Mouse (Mus musculus): ENCODE data around the gene Pqbp1. TPM values are rescaled to one million over a fixed set of nuclear protein-coding genes. Genes with fewer than 3 reads are reported as not detected.
"Not testable (repeated sequence)": the region's sequence is repeated elsewhere in the genome, so short reads cannot be mapped to it uniquely, and the experiment has no call there.

Gene Pqbp1
- polyA plus RNA-seq, 1 experiment from 2014 or later, result 207 TPM

- Histone ChIP-seq H3K27ac (replicated peaks) (peak within 1 kb of the TSS; percentile 64), H3K9ac (replicated peaks) (peak within 1 kb of the TSS; percentile 59), H3K4me2 (replicated peaks) (peak within 1 kb of the TSS; percentile 53), H3K36me3 (no peaks in the 10 kb centered on the region), H3K27me3 (no peaks in the 10 kb centered on the region), H3K9me3 (no peaks in the 10 kb centered on the region), H3K4me1 (peaks cover 16% of the 10 kb centered on the region; the same call in 1 of the 2 replicates), H3K4me3 (peak within 1 kb of the TSS; percentile 50)
- peak; percentile 89 for ATAC-seq (replicated peaks)
- 20% methylated on average over 40 of the region's 40 CpGs for WGBS
Measured at GRCm38 (mm10) chrX:7919601-7920383, 20.7 kb upstream of the Pqbp1 start, which contains the start of gene Pcsk1n. Gene Pcsk1n, plus strand, starts transcription at chrX:7919822.

GRCm38 (mm10) chrX:7917960-7918359 lies 18.9 kb upstream of the Pqbp1 start:
- ATAC-seq (replicated peaks), result not testable (repeated sequence)
- WGBS, result 75% methylated on average over 6 of the region's 6 CpGs

GRCm38 (mm10) chrX:7915669-7916068 lies 16.6 kb upstream of the Pqbp1 start:
- H3K9ac ChIP-seq (replicated peaks); H3K4me3 ChIP-seq; H3K9me3 ChIP-seq; H3K36me3 ChIP-seq; H3K27me3 ChIP-seq; H3K27ac ChIP-seq (replicated peaks); H3K4me2 ChIP-seq (replicated peaks); H3K4me1 ChIP-seq; ATAC-seq (replicated peaks): not testable (repeated sequence)
- WGBS, result 14% methylated on average over 3 of the region's 3 CpGs

More at GRCm38 (mm10) chrX:7917960-7918359, 18.9 kb upstream of the Pqbp1 start:
- H3K9me3 ChIP-seq; H3K4me2 ChIP-seq (replicated peaks); H3K27me3 ChIP-seq; H3K4me3 ChIP-seq; H3K27ac ChIP-seq (replicated peaks); H3K36me3 ChIP-seq; H3K9ac ChIP-seq (replicated peaks): not testable (repeated sequence)
- peaks cover 14% of the 10 kb centered on the region; the same call in 1 of the 2 replicates for H3K4me1 ChIP-seq

GRCm38 (mm10) chrX:7910473-7910872 lies 11.4 kb upstream of the Pqbp1 start:
- Histone ChIP-seq H3K27ac (replicated peaks) (no peak overlapping the region), H3K4me3 (no peak overlapping the region), H3K27me3 (no peaks in the 10 kb centered on the region), H3K9ac (replicated peaks) (no peak overlapping the region), H3K9me3 (no peaks in the 10 kb centered on the region), H3K36me3 (peaks cover 7% of the 10 kb centered on the region; the same call in 1 of the 2 replicates), H3K4me2 (replicated peaks) (no peak overlapping the region), H3K4me1 (no peaks in the 10 kb centered on the region)
- 42% methylated on average over 6 of the region's 6 CpGs for WGBS
- no peak for ATAC-seq (replicated peaks)

GRCm38 (mm10) chrX:7909242-7909641 lies 10.2 kb upstream of the Pqbp1 start, which contains the start of gene Gm10490:
Gene Gm10490, plus strand, starts transcription at chrX:7909542.
- not testable (repeated sequence) for H3K4me3 ChIP-seq; ATAC-seq (replicated peaks); H3K9me3 ChIP-seq; H3K27me3 ChIP-seq; H3K27ac ChIP-seq (replicated peaks); H3K36me3 ChIP-seq; H3K4me2 ChIP-seq (replicated peaks); H3K9ac ChIP-seq (replicated peaks); H3K4me1 ChIP-seq
- 90% methylated on average over 4 of the region's 4 CpGs for WGBS

GRCm38 (mm10) chrX:7907735-7908134 lies 8.7 kb upstream of the Pqbp1 start, which contains the start of gene Gm10491:
Gene Gm10491, minus strand, starts transcription at chrX:7907835.
- no peaks in the 10 kb centered on the region for H3K27me3 ChIP-seq
- no peak within 1 kb of the TSS for H3K9ac ChIP-seq (replicated peaks)
- no peak for ATAC-seq (replicated peaks)
- no peak within 1 kb of the TSS for H3K27ac ChIP-seq (replicated peaks)
- H3K36me3 ChIP-seq, result peaks cover 7% of the 10 kb centered on the region; the same call in 1 of the 2 replicates
- H3K4me3 ChIP-seq, result no peak within 1 kb of the TSS
- no peak within 1 kb of the TSS for H3K4me2 ChIP-seq (replicated peaks)
- WGBS, result 93% methylated on average over 5 of the region's 5 CpGs
- H3K4me1 ChIP-seq, result no peaks in the 10 kb centered on the region
- H3K9me3 ChIP-seq, result no peaks in the 10 kb centered on the region

GRCm38 (mm10) chrX:7904441-7904840 lies 5.4 kb upstream of the Pqbp1 start:
- Histone ChIP-seq H3K27me3 (no peaks in the 10 kb centered on the region), H3K9ac (replicated peaks) (no peak overlapping the region), H3K4me3 (no peak overlapping the region), H3K36me3 (peaks cover 7% of the 10 kb centered on the region; the same call in 1 of the 2 replicates), H3K27ac (replicated peaks) (no peak overlapping the region), H3K9me3 (no peaks in the 10 kb centered on the region), H3K4me1 (0 out of 2 replicates have a peak, but pooled peaks cover 5% of the 10 kb centered on the region), H3K4me2 (replicated peaks) (no peak overlapping the region)
- ATAC-seq (replicated peaks), result no peak
- WGBS, result 95% methylated on average over 5 of the region's 5 CpGs

GRCm38 (mm10) chrX:7898211-7898610 lies 858 bp downstream of the Pqbp1 start:
- 27% methylated on average over 13 of the region's 13 CpGs for WGBS
- H3K4me1 ChIP-seq, result peaks cover 13% of the 10 kb centered on the region
- peaks cover 14% of the 10 kb centered on the region; the same call in 1 of the 2 replicates for H3K36me3 ChIP-seq
- peak overlapping the region; percentile 67 for H3K4me3 ChIP-seq
- no peaks in the 10 kb centered on the region for H3K9me3 ChIP-seq
- peak overlapping the region; percentile 64 for H3K9ac ChIP-seq (replicated peaks)
- H3K27me3 ChIP-seq, result no peaks in the 10 kb centered on the region
- H3K27ac ChIP-seq (replicated peaks), result peak overlapping the region; percentile 92; the same call in 1 of the 2 replicates
- H3K4me2 ChIP-seq (replicated peaks), result peak overlapping the region; percentile 49
- ATAC-seq (replicated peaks), result no peak

- H3K4me3 ChIP-seq, result peak within 1 kb of the TSS; percentile 63
- peak; percentile 83 for ATAC-seq (replicated peaks)
- peak within 1 kb of the TSS; percentile 50 for H3K4me2 ChIP-seq (replicated peaks)
- H3K27me3 ChIP-seq, result no peaks in the 10 kb centered on the region
- 16% methylated on average over 49 of the region's 49 CpGs for WGBS
- peak within 1 kb of the TSS; percentile 48 for H3K9ac ChIP-seq (replicated peaks)
- H3K9me3 ChIP-seq, result no peaks in the 10 kb centered on the region
- no peaks in the 10 kb centered on the region for H3K36me3 ChIP-seq
- peaks cover 18% of the 10 kb centered on the region for H3K4me1 ChIP-seq
- peak within 1 kb of the TSS; percentile 86 for H3K27ac ChIP-seq (replicated peaks)
Measured at GRCm38 (mm10) chrX:7883841-7884567, 15.1 kb downstream of the Pqbp1 start, which contains the start of gene Slc35a2. Gene Slc35a2, plus strand, starts transcription at chrX:7884028.

GRCm38 (mm10) chrX:7879819-7880218 lies 19.2 kb downstream of the Pqbp1 start:
- ATAC-seq (replicated peaks), result peak; percentile 41
- peak overlapping the region; percentile 53 for H3K4me3 ChIP-seq
- H3K27me3 ChIP-seq, result no peaks in the 10 kb centered on the region
- peak overlapping the region; percentile 91 for H3K4me2 ChIP-seq (replicated peaks)
- peak overlapping the region; percentile 20; the same call in 1 of the 2 replicates for H3K9ac ChIP-seq (replicated peaks)
- no peak overlapping the region for H3K27ac ChIP-seq (replicated peaks)
- WGBS, result 14% methylated on average over 11 of the region's 11 CpGs
- H3K9me3 ChIP-seq, result no peaks in the 10 kb centered on the region
- H3K36me3 ChIP-seq, result no peaks in the 10 kb centered on the region
- peaks cover 21% of the 10 kb centered on the region for H3K4me1 ChIP-seq

GRCm38 (mm10) chrX:7878495-7878894 lies 20.6 kb downstream of the Pqbp1 start:
- Histone ChIP-seq H3K9me3 (no peaks in the 10 kb centered on the region), H3K9ac (replicated peaks) (peak overlapping the region; percentile 54), H3K4me2 (replicated peaks) (peak overlapping the region; percentile 91), H3K36me3 (0 out of 2 replicates have a peak, but pooled peaks cover 1% of the 10 kb centered on the region), H3K4me1 (peaks cover 19% of the 10 kb centered on the region), H3K27ac (replicated peaks) (peak overlapping the region; percentile 56), H3K27me3 (no peaks in the 10 kb centered on the region), H3K4me3 (peak overlapping the region; percentile 53)
- whole genome bisulfite sequencing, result 24% methylated on average over 21 of the region's 21 CpGs
- ATAC-seq (replicated peaks), result peak; percentile 31; the same call in 1 of the 2 replicates

- Histone ChIP-seq H3K27me3 (no peaks in the 10 kb centered on the region), H3K9ac (replicated peaks) (peak within 1 kb of the TSS; percentile 54), H3K9me3 (no peaks in the 10 kb centered on the region), H3K4me3 (peak within 1 kb of the TSS; percentile 53), H3K4me2 (replicated peaks) (peak within 1 kb of the TSS; percentile 91), H3K36me3 (0 out of 2 replicates have a peak, but pooled peaks cover 5% of the 10 kb centered on the region), H3K27ac (replicated peaks) (peak within 1 kb of the TSS; percentile 56), H3K4me1 (peaks cover 19% of the 10 kb centered on the region)
- 11% methylated on average over 38 of the region's 38 CpGs for WGBS
- peak; percentile 91 for ATAC-seq (replicated peaks)
Measured at GRCm38 (mm10) chrX:7878007-7878419, 21.1 kb downstream of the Pqbp1 start, which contains the start of gene Pim2. Gene Pim2, plus strand, starts transcription at chrX:7878262.

Measured in forebrain, embryonic 15.5 days (tissue).